Mouse (Mus musculus): ENCODE results near the gene Pgs1. TPM values are rescaled to one million over a fixed set of nuclear protein-coding genes. Genes with fewer than 3 reads are reported as not detected.

Gene Pgs1
- polyA plus RNA-seq, 1 experiment from 2014 or later = 60.7 TPM

GRCm38 (mm10) chr11:117971646-117972242 lies 14.3 kb upstream of the Pgs1 start:
- Histone ChIP-seq H3K9me3 (replicated peaks) (no peaks in the 10 kb centered on the region), H3K4me3 (replicated peaks) (no peak overlapping the region), H3K27me3 (replicated peaks) (peaks cover 7% of the 10 kb centered on the region), H3K36me3 (no peaks in the 10 kb centered on the region), H3K9ac (replicated peaks) (no peak overlapping the region), H3K4me1 (peaks cover 57% of the 10 kb centered on the region), H3K27ac (replicated peaks) (no peak overlapping the region), H3K4me2 (no peak overlapping the region)
- WGBS = 45% methylated on average over 2 of the region's 2 CpGs
- ATAC-seq (ENCODE audit: low FRiP score) = no peak

- no peaks in the 10 kb centered on the region for H3K36me3 ChIP-seq
- H3K4me3 ChIP-seq (replicated peaks) = no peak overlapping the region
- no peak overlapping the region for H3K4me2 ChIP-seq
- H3K27me3 ChIP-seq (replicated peaks) = no peaks in the 10 kb centered on the region
- WGBS = 82% methylated on average over 11 of the region's 11 CpGs
- ATAC-seq (ENCODE audit: low FRiP score) = no peak
- H3K9me3 ChIP-seq (replicated peaks) = no peaks in the 10 kb centered on the region
- no peak overlapping the region for H3K27ac ChIP-seq (replicated peaks)
- H3K9ac ChIP-seq (replicated peaks) = no peak overlapping the region
- peaks cover 45% of the 10 kb centered on the region for H3K4me1 ChIP-seq
Measured at GRCm38 (mm10) chr11:117972656-117973558, 13.2 kb upstream of the Pgs1 start.

- H3K4me1 ChIP-seq = peaks cover 39% of the 10 kb centered on the region
- H3K27me3 ChIP-seq (replicated peaks) = no peaks in the 10 kb centered on the region
- WGBS = 43% methylated on average over 5 of the region's 5 CpGs
- no peaks in the 10 kb centered on the region for H3K36me3 ChIP-seq
- no peak overlapping the region for H3K4me2 ChIP-seq
- H3K9ac ChIP-seq (replicated peaks) = no peak overlapping the region
- no peak overlapping the region for H3K27ac ChIP-seq (replicated peaks)
- ATAC-seq (ENCODE audit: low FRiP score) = no peak
- no peak overlapping the region for H3K4me3 ChIP-seq (replicated peaks)
- no peaks in the 10 kb centered on the region for H3K9me3 ChIP-seq (replicated peaks)
Measured at GRCm38 (mm10) chr11:117973569-117973968, 12.5 kb upstream of the Pgs1 start.

GRCm38 (mm10) chr11:117974327-117975125 lies 11.6 kb upstream of the Pgs1 start:
- H3K27ac ChIP-seq (replicated peaks) = no peak overlapping the region
- WGBS = 28% methylated on average over 14 of the region's 14 CpGs
- no peak overlapping the region for H3K9ac ChIP-seq (replicated peaks)
- H3K4me2 ChIP-seq = no peak overlapping the region
- H3K9me3 ChIP-seq (replicated peaks) = no peaks in the 10 kb centered on the region
- no peaks in the 10 kb centered on the region for H3K27me3 ChIP-seq (replicated peaks)
- ATAC-seq (ENCODE audit: low FRiP score) = no peak
- no peak overlapping the region for H3K4me3 ChIP-seq (replicated peaks)
- H3K4me1 ChIP-seq = peaks cover 32% of the 10 kb centered on the region
- H3K36me3 ChIP-seq = no peaks in the 10 kb centered on the region

- ATAC-seq (ENCODE audit: low FRiP score) = peak; percentile 31; the same call in 1 of the 2 replicates
- H3K4me3 ChIP-seq (replicated peaks) = no peak overlapping the region
- H3K36me3 ChIP-seq = no peaks in the 10 kb centered on the region
- H3K4me2 ChIP-seq = no peak overlapping the region
- peak overlapping the region; percentile 60 for H3K27ac ChIP-seq (replicated peaks)
- H3K4me1 ChIP-seq = peaks cover 24% of the 10 kb centered on the region
- H3K27me3 ChIP-seq (replicated peaks) = no peaks in the 10 kb centered on the region
- no peaks in the 10 kb centered on the region for H3K9me3 ChIP-seq (replicated peaks)
- H3K9ac ChIP-seq (replicated peaks) = no peak overlapping the region
- 6% methylated on average over 18 of the region's 18 CpGs for WGBS
Measured at GRCm38 (mm10) chr11:117975211-117975967, 10.7 kb upstream of the Pgs1 start.

GRCm38 (mm10) chr11:117976081-117976582 lies 10.0 kb upstream of the Pgs1 start:
- ATAC-seq (ENCODE audit: low FRiP score) = peak; percentile 28; the same call in 1 of the 2 replicates
- Histone ChIP-seq H3K27me3 (replicated peaks) (no peaks in the 10 kb centered on the region), H3K36me3 (no peaks in the 10 kb centered on the region), H3K4me3 (replicated peaks) (no peak overlapping the region), H3K4me1 (peaks cover 23% of the 10 kb centered on the region), H3K4me2 (no peak overlapping the region), H3K9me3 (replicated peaks) (no peaks in the 10 kb centered on the region), H3K9ac (replicated peaks) (no peak overlapping the region), H3K27ac (replicated peaks) (peak overlapping the region; percentile 60)
- WGBS = 4% methylated on average over 8 of the region's 8 CpGs

- Histone ChIP-seq H3K4me1 (peaks cover 23% of the 10 kb centered on the region), H3K27me3 (replicated peaks) (no peaks in the 10 kb centered on the region), H3K9ac (replicated peaks) (no peak overlapping the region), H3K27ac (replicated peaks) (no peak overlapping the region), H3K9me3 (replicated peaks) (no peaks in the 10 kb centered on the region), H3K36me3 (no peaks in the 10 kb centered on the region), H3K4me3 (replicated peaks) (no peak overlapping the region), H3K4me2 (no peak overlapping the region)
- no peak for ATAC-seq (ENCODE audit: low FRiP score)
- 69% methylated on average over 5 of the region's 5 CpGs for WGBS
Measured at GRCm38 (mm10) chr11:117977694-117978360, 8.3 kb upstream of the Pgs1 start.

GRCm38 (mm10) chr11:117979388-117979787 lies 6.7 kb upstream of the Pgs1 start:
- H3K36me3 ChIP-seq = no peaks in the 10 kb centered on the region
- no peaks in the 10 kb centered on the region for H3K27me3 ChIP-seq (replicated peaks)
- WGBS = 55% methylated on average over 7 of the region's 7 CpGs
- H3K27ac ChIP-seq (replicated peaks) = no peak overlapping the region
- H3K4me2 ChIP-seq = no peak overlapping the region
- no peak overlapping the region for H3K9ac ChIP-seq (replicated peaks)
- ATAC-seq (ENCODE audit: low FRiP score) = no peak
- H3K9me3 ChIP-seq (replicated peaks) = no peaks in the 10 kb centered on the region
- H3K4me3 ChIP-seq (replicated peaks) = no peak overlapping the region
- peaks cover 21% of the 10 kb centered on the region for H3K4me1 ChIP-seq

- peaks cover 11% of the 10 kb centered on the region for H3K4me1 ChIP-seq
- H3K4me2 ChIP-seq = no peak overlapping the region
- no peaks in the 10 kb centered on the region for H3K36me3 ChIP-seq
- WGBS = 77% methylated on average over 5 of the region's 5 CpGs
- H3K9me3 ChIP-seq (replicated peaks) = no peaks in the 10 kb centered on the region
- H3K9ac ChIP-seq (replicated peaks) = no peak overlapping the region
- H3K27ac ChIP-seq (replicated peaks) = no peak overlapping the region
- no peaks in the 10 kb centered on the region for H3K27me3 ChIP-seq (replicated peaks)
- no peak for ATAC-seq (ENCODE audit: low FRiP score)
- H3K4me3 ChIP-seq (replicated peaks) = no peak overlapping the region
Measured at GRCm38 (mm10) chr11:117982426-117982825, 3.7 kb upstream of the Pgs1 start.

GRCm38 (mm10) chr11:117983770-117984169 lies 2.3 kb upstream of the Pgs1 start:
- H3K4me3 ChIP-seq (replicated peaks) = no peak overlapping the region

More at GRCm38 (mm10) chr11:117983770-117984169, 2.3 kb upstream of the Pgs1 start:
- Histone ChIP-seq H3K9ac (replicated peaks) (no peak overlapping the region), H3K4me2 (no peak overlapping the region), H3K27me3 (replicated peaks) (no peaks in the 10 kb centered on the region), H3K4me1 (peaks cover 23% of the 10 kb centered on the region), H3K9me3 (replicated peaks) (no peaks in the 10 kb centered on the region), H3K36me3 (no peaks in the 10 kb centered on the region), H3K27ac (replicated peaks) (no peak overlapping the region)
- ATAC-seq (ENCODE audit: low FRiP score) = no peak
- WGBS = 78% methylated on average over 7 of the region's 7 CpGs

Measured in neural tube, embryonic 15.5 days (tissue).